Mouse (Mus musculus) small intestine, adult 2 months (tissue): ENCODE data around the gene Atg10.

Experiments
- CTCF ChIP-seq: fragments of 200-500 bp; IDR thresholded peaks from 2 replicates; pipeline ENCODE4 v1.5.1; 2012; ENCODE audit warnings: low read depth, mild to moderate bottlenecking, control low read depth, inconsistent platforms, low read length, moderate library complexity, mixed read lengths; ENCODE audit not compliant: insufficient replicate concordance, insufficient read length; ENCODE audit errors: extremely low read depth
- POLR2A ChIP-seq: fragments of 200-500 bp; IDR thresholded peaks from 2 replicates; pipeline ENCODE4 v1.6.1; 2012; ENCODE audit warnings: low read depth, mild to moderate bottlenecking, control low read depth, inconsistent platforms, low read length, moderate library complexity

- TF ChIP-seq CTCF: no peak
- TF ChIP-seq POLR2A: no peak
Measured at GRCm38 (mm10) chr13:91041236-91041635, 182.5 kb downstream of the Atg10 start.
